Mouse (Mus musculus): ENCODE results near the gene Snap25.

DNA sequence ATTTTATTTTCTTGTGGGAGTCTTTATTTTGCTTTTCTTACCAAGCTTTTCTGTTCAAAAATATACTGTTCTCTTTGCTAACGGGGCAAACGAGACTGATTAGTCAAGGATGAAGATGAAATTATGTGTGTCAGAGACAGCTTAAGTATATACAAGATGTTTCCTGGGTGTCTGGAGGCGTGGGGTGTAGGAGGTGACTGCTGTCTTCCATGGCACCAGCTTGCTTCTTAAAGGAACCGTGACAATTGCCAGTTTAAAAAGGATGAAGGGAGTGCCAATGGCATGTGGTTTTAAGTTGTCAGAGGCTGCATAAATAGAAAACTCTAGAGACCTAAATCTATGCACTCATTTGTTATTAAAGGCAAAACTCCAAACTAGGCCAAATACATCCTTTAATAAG, 75.1 kb downstream of the Snap25 start:
- no peak for TF ChIP-seq CTCF (IDR thresholded peaks at IDR 0.05; ENCODE audit: borderline replicate concordance, insufficient read depth, low read length)
- TF ChIP-seq POLR2A (IDR thresholded peaks at IDR 0.05; ENCODE audit: low read depth, low read length), result no peak
